Mouse (Mus musculus) lung, adult 2 months (tissue): Measurements from ENCODE around the gene Gm26741.

Experiments used
- CTCF ChIP-seq: fragments of 200-500 bp; IDR thresholded peaks from 2 replicates; pipeline ENCODE4 v1.5.1; 2011; ENCODE audit warnings: mild to moderate bottlenecking, low read length, control low read depth; ENCODE audit not compliant: insufficient read depth
- POLR2A ChIP-seq: fragments of 200-500 bp; IDR thresholded peaks from 2 replicates; pipeline ENCODE4 v1.6.1; 2011; ENCODE audit warnings: low read depth, mild to moderate bottlenecking, control low read depth, low read length, borderline replicate concordance; ENCODE audit errors: extremely low read depth

DNA sequence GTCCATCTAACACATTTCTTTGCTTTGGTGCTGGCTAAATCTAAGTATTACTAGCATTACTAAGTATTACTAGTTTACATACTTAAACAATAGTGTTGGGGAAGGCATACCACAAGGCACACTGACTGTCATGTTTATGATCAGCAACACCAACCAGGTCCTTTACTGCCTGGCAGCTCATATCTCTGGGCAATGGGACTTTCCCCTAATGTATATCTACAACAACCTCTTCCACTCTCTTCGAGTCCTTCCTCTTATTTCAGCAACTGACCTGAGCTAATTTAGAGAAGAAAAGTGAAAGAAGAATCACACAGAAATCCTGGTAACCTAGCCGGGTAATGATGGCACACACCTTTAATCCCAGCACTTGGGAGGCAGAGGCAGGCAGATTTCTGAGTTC, 17.9 kb downstream of the Gm26741 start:
- TF ChIP-seq CTCF, result no peak
- no peak for TF ChIP-seq POLR2A
